Mouse (Mus musculus): ENCODE measurements at regions not wholly inside any gene's neighbourhood (a gene's known extent, or its start where the extent isn't known, plus 50 kb on each side); places are given as distances from the start of the nearest gene placed in this dataset.
"Not testable (repeated sequence)": the region's sequence is repeated elsewhere in the genome, so short reads cannot be mapped to it uniquely, and the experiment has no call there.

GRCm38 (mm10) chr14:53174099-53174498, 678.5 kb upstream of the Olfr1507 start:
- H3K9me3 ChIP-seq (ENCODE audit: low read length); H3K36me3 ChIP-seq (ENCODE audit: insufficient read depth, low read length); H3K27me3 ChIP-seq (ENCODE audit: insufficient read depth, low read length); H3K4me1 ChIP-seq (ENCODE audit: insufficient read depth, low read length); DNase-seq (ENCODE audit: low spot score); H3K9ac ChIP-seq (replicated peaks; ENCODE audit: low read length, poor library complexity, severe bottlenecking); H3K27ac ChIP-seq (ENCODE audit: low read depth, low read length); ATAC-seq (ENCODE audit: low FRiP score); H3K4me2 ChIP-seq (ENCODE audit: low read depth, low read length, poor library complexity, severe bottlenecking); H3K4me3 ChIP-seq (ENCODE audit: low read depth, low read length): not testable (repeated sequence)

GRCm38 (mm10) chr14:53166327-53166726, 670.8 kb upstream of the Olfr1507 start:
- H3K4me2 ChIP-seq (ENCODE audit: low read depth, low read length, poor library complexity, severe bottlenecking); H3K9ac ChIP-seq (replicated peaks; ENCODE audit: low read length, poor library complexity, severe bottlenecking); H3K27me3 ChIP-seq (ENCODE audit: insufficient read depth, low read length); H3K36me3 ChIP-seq (ENCODE audit: insufficient read depth, low read length); H3K27ac ChIP-seq (ENCODE audit: low read depth, low read length); H3K4me1 ChIP-seq (ENCODE audit: insufficient read depth, low read length); H3K9me3 ChIP-seq (ENCODE audit: low read length); DNase-seq (ENCODE audit: low spot score); H3K4me3 ChIP-seq (ENCODE audit: low read depth, low read length); ATAC-seq (ENCODE audit: low FRiP score): not testable (repeated sequence)
- WGBS = no CpG with 5 or more reads among the region's 2 CpGs

- not testable (repeated sequence) for H3K27ac ChIP-seq (ENCODE audit: low read depth, low read length); DNase-seq (ENCODE audit: low spot score); H3K9ac ChIP-seq (replicated peaks; ENCODE audit: low read length, poor library complexity, severe bottlenecking); H3K27me3 ChIP-seq (ENCODE audit: insufficient read depth, low read length); H3K9me3 ChIP-seq (ENCODE audit: low read length); H3K36me3 ChIP-seq (ENCODE audit: insufficient read depth, low read length); H3K4me3 ChIP-seq (ENCODE audit: low read depth, low read length); ATAC-seq (ENCODE audit: low FRiP score); H3K4me1 ChIP-seq (ENCODE audit: insufficient read depth, low read length); H3K4me2 ChIP-seq (ENCODE audit: low read depth, low read length, poor library complexity, severe bottlenecking)
- no CpG with 5 or more reads among the region's 2 CpGs for WGBS
These were observed 663.5 kb upstream of the Olfr1507 start for GRCm38 (mm10) chr14:53159012-53159411.

GRCm38 (mm10) chr14:53134783-53135182, 639.2 kb upstream of the Olfr1507 start:
- not testable (repeated sequence) for H3K4me3 ChIP-seq (ENCODE audit: low read depth, low read length); H3K27ac ChIP-seq (ENCODE audit: low read depth, low read length); ATAC-seq (ENCODE audit: low FRiP score); H3K4me1 ChIP-seq (ENCODE audit: insufficient read depth, low read length); H3K9me3 ChIP-seq (ENCODE audit: low read length); H3K4me2 ChIP-seq (ENCODE audit: low read depth, low read length, poor library complexity, severe bottlenecking); H3K36me3 ChIP-seq (ENCODE audit: insufficient read depth, low read length); DNase-seq (ENCODE audit: low spot score); H3K27me3 ChIP-seq (ENCODE audit: insufficient read depth, low read length); H3K9ac ChIP-seq (replicated peaks; ENCODE audit: low read length, poor library complexity, severe bottlenecking)

- DNase-seq (ENCODE audit: low spot score) = peak; percentile 60
- WGBS = 28% methylated on average over 6 of the region's 6 CpGs
- not testable (repeated sequence) for H3K4me2 ChIP-seq (ENCODE audit: low read depth, low read length, poor library complexity, severe bottlenecking); H3K9ac ChIP-seq (replicated peaks; ENCODE audit: low read length, poor library complexity, severe bottlenecking); H3K4me1 ChIP-seq (ENCODE audit: insufficient read depth, low read length); ATAC-seq (ENCODE audit: low FRiP score); H3K27ac ChIP-seq (ENCODE audit: low read depth, low read length); H3K4me3 ChIP-seq (ENCODE audit: low read depth, low read length); H3K9me3 ChIP-seq (ENCODE audit: low read length); H3K27me3 ChIP-seq (ENCODE audit: insufficient read depth, low read length); H3K36me3 ChIP-seq (ENCODE audit: insufficient read depth, low read length)
- peak; percentile 68 for TF ChIP-seq CTCF (IDR thresholded peaks at IDR 0.05)
These were observed 636.8 kb upstream of the Olfr1507 start for GRCm38 (mm10) chr14:53132390-53132789.

GRCm38 (mm10) chr14:53121704-53122103, 626.2 kb upstream of the Olfr1507 start:
- H3K27me3 ChIP-seq (ENCODE audit: insufficient read depth, low read length); H3K4me1 ChIP-seq (ENCODE audit: insufficient read depth, low read length); H3K4me2 ChIP-seq (ENCODE audit: low read depth, low read length, poor library complexity, severe bottlenecking); H3K9ac ChIP-seq (replicated peaks; ENCODE audit: low read length, poor library complexity, severe bottlenecking); H3K27ac ChIP-seq (ENCODE audit: low read depth, low read length); H3K9me3 ChIP-seq (ENCODE audit: low read length); H3K36me3 ChIP-seq (ENCODE audit: insufficient read depth, low read length); H3K4me3 ChIP-seq (ENCODE audit: low read depth, low read length); DNase-seq (ENCODE audit: low spot score): not testable (repeated sequence)
- ATAC-seq (ENCODE audit: low FRiP score) = peak; percentile 65; the same call in 1 of the 2 replicates
- 12% methylated on average over 2 of the region's 3 CpGs for WGBS
- peak; percentile 55 for TF ChIP-seq CTCF (IDR thresholded peaks at IDR 0.05)

GRCm38 (mm10) chr14:53109732-53110131, 614.2 kb upstream of the Olfr1507 start:
- H3K9me3 ChIP-seq (ENCODE audit: low read length); H3K4me1 ChIP-seq (ENCODE audit: insufficient read depth, low read length); H3K4me3 ChIP-seq (ENCODE audit: low read depth, low read length); H3K9ac ChIP-seq (replicated peaks; ENCODE audit: low read length, poor library complexity, severe bottlenecking); H3K36me3 ChIP-seq (ENCODE audit: insufficient read depth, low read length); H3K27ac ChIP-seq (ENCODE audit: low read depth, low read length); H3K4me2 ChIP-seq (ENCODE audit: low read depth, low read length, poor library complexity, severe bottlenecking); ATAC-seq (ENCODE audit: low FRiP score); H3K27me3 ChIP-seq (ENCODE audit: insufficient read depth, low read length); DNase-seq (ENCODE audit: low spot score): not testable (repeated sequence)
- WGBS = 83% methylated on average over 3 of the region's 3 CpGs

All from midbrain, postnatal 0 days (tissue).